Mouse (Mus musculus) stomach, postnatal 0 days (tissue): ENCODE measurements around the gene Cd44.

Experiments used
- CTCF ChIP-seq: IDR thresholded peaks from 2 replicates; pipeline ENCODE4 v1.5.1; 2016; ENCODE audit warnings: antibody characterized with exemption, low read depth, mild to moderate bottlenecking, moderate library complexity
- EP300 ChIP-seq: optimal IDR thresholded peaks from 2 replicates; pipeline ENCODE3; 2016; ENCODE audit warnings: antibody characterized with exemption

DNA sequence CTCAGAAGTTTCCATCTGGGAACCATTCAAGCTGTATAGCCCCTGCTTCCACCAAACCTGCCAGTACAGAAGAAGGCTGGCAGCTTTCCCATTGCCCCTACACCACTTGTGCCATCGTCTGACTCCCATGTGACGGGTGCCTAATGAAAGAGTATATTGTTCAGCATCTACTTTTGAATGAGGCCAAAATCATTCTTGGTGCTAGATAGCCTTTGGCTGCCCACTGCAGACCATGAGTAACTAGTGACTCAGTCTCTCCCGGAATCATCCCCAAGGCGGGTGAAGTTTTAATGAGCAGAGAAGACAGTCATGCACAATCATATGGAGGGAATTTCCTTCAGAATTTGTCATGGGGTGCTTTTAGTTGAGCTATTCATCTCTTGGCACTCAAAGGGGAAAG lies 28.3 kb downstream of the Cd44 start:
- no peak for TF ChIP-seq CTCF
- no peak for TF ChIP-seq EP300
